Mouse (Mus musculus): ENCODE measurements around the gene Lzic.

DNA sequence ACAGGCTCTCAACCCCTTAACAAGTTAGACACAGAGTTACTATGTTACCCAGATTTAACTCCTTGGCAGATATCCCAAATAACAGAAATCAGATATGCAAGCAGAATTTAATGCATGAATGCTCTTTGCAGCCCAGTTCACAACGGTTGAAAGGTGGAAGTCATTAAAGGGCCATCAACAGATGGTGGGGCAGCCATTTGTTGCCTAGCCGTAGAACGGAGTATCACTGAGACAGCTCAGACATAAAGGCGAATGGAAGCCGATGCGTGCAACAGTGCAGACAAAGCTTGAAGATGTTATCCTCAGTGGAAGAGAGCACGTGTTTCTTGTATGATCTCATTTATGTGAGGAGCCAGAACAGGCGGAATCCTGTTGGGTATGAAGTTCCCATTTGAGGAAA lies 44.5 kb upstream of the Lzic start:
- no peak for TF ChIP-seq POLR2A (IDR thresholded peaks at IDR 0.05; ENCODE audit: borderline replicate concordance, extremely low read depth, low read depth, low read length)
- no peak for TF ChIP-seq CTCF (IDR thresholded peaks at IDR 0.05; ENCODE audit: insufficient read depth, low read length)
